18 mouse cellular contexts compared by ENCODE assay signal in genomic region chr17:25045281-25045680, GRCm38 (mm10). TPM values are rescaled to one million over a fixed set of nuclear protein-coding genes. Genes with fewer than 3 reads are reported as not detected.
"Had no signal": no experiment of that assay in that cellular context is flagged by ENCODE, and none has a peak within 500 bp of the region (broad histone marks: within the 10 kb centered on the region; RNA-seq: fewer than 3 reads in every experiment).

No protein-coding gene starts in this region.

- H3K4me1 ChIP-seq: limb, embryonic 12.5 days; liver, embryonic 13.5 days; lung, embryonic 15.5 days; midbrain, embryonic 13.5 days; neural tube, embryonic 15.5 days had no signal

- H3K27me3 ChIP-seq: limb, embryonic 12.5 days; liver, embryonic 13.5 days; lung, embryonic 15.5 days; midbrain, embryonic 13.5 days; neural tube, embryonic 15.5 days had no signal

- H3K9ac ChIP-seq: limb, embryonic 12.5 days; liver, embryonic 13.5 days; liver, postnatal 0 days; lung, embryonic 15.5 days; midbrain, embryonic 13.5 days; neural tube, embryonic 15.5 days had no signal

- DNase-seq: kidney, adult 8-10 months; kidney, postnatal 36 days; layer of hippocampus, adult 9-11 months; liver; liver, embryonic 13.5 days; liver, postnatal 0 days; lung, postnatal 14 days; right cerebral cortex, postnatal 4 days; thymus, postnatal 14 days had no signal

- H3K4me3 ChIP-seq: limb, embryonic 12.5 days; liver, embryonic 13.5 days; lung, embryonic 15.5 days; midbrain, embryonic 13.5 days; myocyte; neural tube, embryonic 15.5 days had no signal

- ATAC-seq: intestine, embryonic 16.5 days; liver, postnatal 0 days; midbrain, embryonic 13.5 days had no signal

- H3K27ac ChIP-seq: kidney, postnatal 0 days; limb, embryonic 12.5 days; liver, embryonic 13.5 days; lung, embryonic 15.5 days; midbrain, embryonic 13.5 days; neural tube, embryonic 15.5 days; stomach, postnatal 0 days had no signal

- H3K4me2 ChIP-seq: limb, embryonic 12.5 days; liver, embryonic 13.5 days; lung, embryonic 15.5 days; midbrain, embryonic 13.5 days; neural tube, embryonic 15.5 days had no signal

- H3K9me3 ChIP-seq: limb, embryonic 12.5 days; liver, embryonic 13.5 days; lung, embryonic 15.5 days; midbrain, embryonic 13.5 days; neural tube, embryonic 15.5 days had no signal

RNA-seq across cellular contexts. Expression of gene Tmem204, which starts 38.1 kb away (rescaled TPM):
- total RNA-seq: megakaryocyte progenitor cell, adult 5-6 weeks had no signal
